Mouse (Mus musculus) CH12.LX (cell line): ENCODE results near the gene Tmem268. TPM values are rescaled to one million over a fixed set of nuclear protein-coding genes. Genes with fewer than 3 reads are reported as not detected.

Source experiments
- DNase-seq: peaks from one replicate; pipeline ENCODE4 v3.0.0-alpha.2; 2013; ENCODE audit errors: extremely low read depth
- H3K27ac ChIP-seq: 2 replicates; pipeline ENCODE4 v1.5.1; 2012; ENCODE audit warnings: low read depth, mild to moderate bottlenecking, control low read depth, moderate library complexity; ENCODE audit not compliant: insufficient read depth
- H3K27me3 ChIP-seq: replicated peaks from 2 replicates; pipeline ENCODE3; 2012; ENCODE audit warnings: inconsistent platforms
- H3K36me3 ChIP-seq, 2 experiments: replicated peaks in 1 of 2; 2 replicates each; pipeline versions ENCODE3 to v1.6.1; 2012; ENCODE audit warnings: inconsistent platforms in 1 of 2, low read length in 1 of 2, mild to moderate bottlenecking in 1 of 2, mixed read lengths in 1 of 2, moderate library complexity in 1 of 2; ENCODE audit not compliant: control insufficient read depth in 1 of 2, insufficient read depth in 1 of 2
- H3K4me1 ChIP-seq, 2 experiments: 2 replicates each; pipeline ENCODE4 v1.6.1; 2012; ENCODE audit warnings: inconsistent platforms in 1 of 2, moderate library complexity in 1 of 2; ENCODE audit not compliant: insufficient read depth in 2 of 2, control insufficient read depth in 1 of 2
- H3K4me2 ChIP-seq: 2 replicates; pipeline ENCODE4 v1.6.1; 2012; ENCODE audit warnings: low read depth, mild to moderate bottlenecking, control low read depth; ENCODE audit not compliant: poor library complexity, insufficient read depth, severe bottlenecking
- H3K4me3 ChIP-seq, 3 experiments: fragments of 150-350 bp in 1 of 3; sonication (generic) in 1 of 3; replicated peaks in 1 of 3; 2 replicates each; pipeline versions ENCODE3 to v1.5.1; 2011 to 2012; ENCODE audit warnings: low read depth in 2 of 3, low read length in 2 of 3, mild to moderate bottlenecking in 2 of 3, moderate library complexity in 2 of 3, control low read depth in 1 of 3, improper control_type of control experiment in 1 of 3, inconsistent platforms in 1 of 3, mixed read lengths in 1 of 3; ENCODE audit not compliant: poor library complexity in 1 of 3
- H3K79me2 ChIP-seq: replicated peaks from 2 replicates; pipeline ENCODE4 v1.6.1; 2012; ENCODE audit warnings: mild to moderate bottlenecking, moderate library complexity; ENCODE audit not compliant: control insufficient read depth, poor library complexity, insufficient read depth, severe bottlenecking; ENCODE audit errors: extremely low read depth
- H3K9ac ChIP-seq: 2 replicates; pipeline ENCODE4 v1.6.1; 2012; ENCODE audit warnings: low read depth, mild to moderate bottlenecking, control low read depth, moderate library complexity; ENCODE audit not compliant: insufficient read depth
- H3K9me3 ChIP-seq: replicated peaks from 2 replicates; pipeline ENCODE3; 2012; ENCODE audit warnings: low read length, inconsistent platforms, mixed read lengths
- BHLHE40 ChIP-seq: IDR thresholded peaks from 2 replicates; pipeline ENCODE4 v1.6.1; 2011; ENCODE audit warnings: mild to moderate bottlenecking, low read depth, low read length, improper control_type of control experiment
- CHD1 ChIP-seq: IDR thresholded peaks from 2 replicates; pipeline ENCODE4 v1.6.1; 2012; ENCODE audit warnings: low read depth, low read length, improper control_type of control experiment, inconsistent platforms
- CHD2 ChIP-seq: IDR thresholded peaks from 2 replicates; pipeline ENCODE4 v1.6.1; 2011; ENCODE audit warnings: low read length, improper control_type of control experiment
- CTCF ChIP-seq, 2 experiments: IDR thresholded peaks in 1 of 2; conservative IDR thresholded peaks in 1 of 2; 2 replicates each; pipeline ENCODE4 v1.5.1; 2011 to 2012; ENCODE audit warnings: low read depth in 2 of 2, low read length in 2 of 2, improper control_type of control experiment in 1 of 2, inconsistent platforms in 1 of 2, mild to moderate bottlenecking in 1 of 2, moderate library complexity in 1 of 2
- ELF1 ChIP-seq: IDR thresholded peaks from 2 replicates; pipeline ENCODE4 v1.6.1; 2014; ENCODE audit warnings: low read depth, mild to moderate bottlenecking, inconsistent platforms, low read length, improper control_type of control experiment
- EP300 ChIP-seq: IDR thresholded peaks from 2 replicates; pipeline ENCODE4 v1.6.1; 2011; ENCODE audit warnings: low read length, improper control_type of control experiment
- ETS1 ChIP-seq: conservative IDR thresholded peaks from 2 replicates; pipeline ENCODE4 v1.6.1; 2012; ENCODE audit warnings: low read depth, mild to moderate bottlenecking, inconsistent platforms, low read length, improper control_type of control experiment, moderate library complexity
- IRF4 ChIP-seq: IDR thresholded peaks from 2 replicates; pipeline ENCODE4 v1.6.1; 2014; ENCODE audit warnings: low read depth, mild to moderate bottlenecking, inconsistent platforms, low read length, improper control_type of control experiment
- JUN ChIP-seq: IDR thresholded peaks from 2 replicates; pipeline ENCODE4 v1.6.1; 2011; ENCODE audit warnings: low read depth, mild to moderate bottlenecking, low read length, improper control_type of control experiment, moderate library complexity; ENCODE audit not compliant: insufficient read depth
- JUND ChIP-seq: conservative IDR thresholded peaks from 2 replicates; pipeline ENCODE4 v1.6.1; 2011; ENCODE audit warnings: low read depth, low read length, improper control_type of control experiment
- KAT2A ChIP-seq: IDR thresholded peaks from 2 replicates; pipeline ENCODE4 v1.6.1; 2012; ENCODE audit warnings: low read length, improper control_type of control experiment, inconsistent platforms; ENCODE audit not compliant: insufficient replicate concordance
- MAFK ChIP-seq: IDR thresholded peaks from 2 replicates; pipeline ENCODE4 v1.6.1; 2011; ENCODE audit warnings: low read length, improper control_type of control experiment; ENCODE audit not compliant: insufficient replicate concordance
- MAX ChIP-seq: IDR thresholded peaks from 2 replicates; pipeline ENCODE4 v1.6.1; 2011; ENCODE audit warnings: low read length, improper control_type of control experiment
- MAZ ChIP-seq: IDR thresholded peaks from 2 replicates; pipeline ENCODE4 v1.6.1; 2012; ENCODE audit warnings: low read depth, mild to moderate bottlenecking, inconsistent platforms, low read length, improper control_type of control experiment, moderate library complexity
- MEF2A ChIP-seq: IDR thresholded peaks from 2 replicates; pipeline ENCODE4 v1.6.1; 2014; ENCODE audit warnings: low read depth, mild to moderate bottlenecking, inconsistent platforms, low read length, improper control_type of control experiment, borderline replicate concordance
- MXI1 ChIP-seq: IDR thresholded peaks from 2 replicates; pipeline ENCODE4 v1.6.1; 2011; ENCODE audit warnings: mild to moderate bottlenecking, low read depth, low read length, improper control_type of control experiment
- MYC ChIP-seq: IDR thresholded peaks from 2 replicates; pipeline ENCODE4 v1.6.1; 2011; ENCODE audit warnings: low read depth, mild to moderate bottlenecking, improper control_type of control experiment, low read length
- NRF1 ChIP-seq: IDR thresholded peaks from 2 replicates; pipeline ENCODE4 v1.6.1; 2014; ENCODE audit warnings: low read depth, mild to moderate bottlenecking, inconsistent platforms, low read length, improper control_type of control experiment, moderate library complexity
- PAX5 ChIP-seq: IDR thresholded peaks from 2 replicates; pipeline ENCODE4 v1.6.1; 2012; ENCODE audit warnings: low read length, inconsistent platforms, mixed read lengths
- POLR2AphosphoS2 ChIP-seq: IDR thresholded peaks from 2 replicates; pipeline ENCODE4 v1.6.1; 2011; ENCODE audit warnings: low read depth, low read length, improper control_type of control experiment
- RCOR1 ChIP-seq: conservative IDR thresholded peaks from 2 replicates; pipeline ENCODE4 v1.6.1; 2012; ENCODE audit warnings: low read depth, mild to moderate bottlenecking, inconsistent platforms, low read length, improper control_type of control experiment
- SIN3A ChIP-seq: IDR thresholded peaks from 2 replicates; pipeline ENCODE4 v1.6.1; 2012; ENCODE audit warnings: low read length, improper control_type of control experiment, inconsistent platforms
- SMC3 ChIP-seq: IDR thresholded peaks from 2 replicates; pipeline ENCODE4 v1.6.1; 2011; ENCODE audit warnings: low read depth, low read length, improper control_type of control experiment
- TBP ChIP-seq: conservative IDR thresholded peaks from 2 replicates; pipeline ENCODE4 v1.6.1; 2011; ENCODE audit warnings: low read depth, low read length, improper control_type of control experiment
- TCF12 ChIP-seq: IDR thresholded peaks from 2 replicates; pipeline ENCODE4 v1.6.1; 2014; ENCODE audit warnings: low read depth, mild to moderate bottlenecking, inconsistent platforms, low read length, improper control_type of control experiment
- UBTF ChIP-seq: IDR thresholded peaks from 2 replicates; pipeline ENCODE4 v1.6.1; 2012; ENCODE audit warnings: low read depth, mild to moderate bottlenecking, inconsistent platforms, low read length, improper control_type of control experiment, moderate library complexity
- USF1 ChIP-seq: IDR thresholded peaks from 2 replicates; pipeline ENCODE4 v1.6.1; 2014; ENCODE audit warnings: low read depth, mild to moderate bottlenecking, inconsistent platforms, low read length, improper control_type of control experiment
- ZC3H11A ChIP-seq: IDR thresholded peaks from 2 replicates; pipeline ENCODE4 v1.6.1; 2012; ENCODE audit warnings: low read depth, mild to moderate bottlenecking, inconsistent platforms, low read length, improper control_type of control experiment
- ZKSCAN1 ChIP-seq: IDR thresholded peaks from 2 replicates; pipeline ENCODE4 v1.6.1; 2012; ENCODE audit warnings: low read depth, inconsistent platforms, low read length, improper control_type of control experiment, borderline replicate concordance
- ZMIZ1 ChIP-seq: IDR thresholded peaks from 2 replicates; pipeline ENCODE4 v1.6.1; 2012; ENCODE audit warnings: low read depth, mild to moderate bottlenecking, inconsistent platforms, low read length, improper control_type of control experiment
- ZNF384 ChIP-seq: IDR thresholded peaks from 2 replicates; pipeline ENCODE4 v1.6.1; 2012; ENCODE audit warnings: low read depth, low read length, improper control_type of control experiment, inconsistent platforms
- dilution Hi-C: fragments of 300-500 bp; cut with MboI; formaldehyde crosslinking; loops from 2 replicates; pipeline ENCODE4 v1.14.3; 2020; ENCODE audit warnings: low sequenced_read_pairs; ENCODE audit not compliant: extremely low pct_unique_long_range_greater_than_20kb, extremely low pct_ligation_motif_present
- in situ Hi-C: fragments of 300-500 bp; cut with MboI; formaldehyde crosslinking; loops from 3 replicates; pipeline ENCODE4 v1.14.3; 2019; ENCODE audit warnings: low sequenced_read_pairs, low pct_ligation_motif_present, low pct_unique_long_range_greater_than_20kb, mixed read lengths
- polyA plus RNA-seq: library from polyadenylated mRNA; unstranded; fragments of >175 nt; gene quantifications from 2 replicates; pipeline ENCODE4 v1.2.1, GENCODE M21; 2012; ENCODE audit warnings: low read depth; ENCODE audit not compliant: insufficient read length
- total RNA-seq, 2 experiments: library from RNA; depleted of rRNA; stranded (reverse); fragments of 300-350 nt in 1 of 2; fragments of >200 nt in 1 of 2; gene quantifications; 2 replicates each; pipeline ENCODE4 v1.2.3; 2012 to 2014

Tmem268 gene
- total and polyA plus RNA-seq, 3 experiments: 8.3 to 11.1 (median 9.4) TPM

DNA sequence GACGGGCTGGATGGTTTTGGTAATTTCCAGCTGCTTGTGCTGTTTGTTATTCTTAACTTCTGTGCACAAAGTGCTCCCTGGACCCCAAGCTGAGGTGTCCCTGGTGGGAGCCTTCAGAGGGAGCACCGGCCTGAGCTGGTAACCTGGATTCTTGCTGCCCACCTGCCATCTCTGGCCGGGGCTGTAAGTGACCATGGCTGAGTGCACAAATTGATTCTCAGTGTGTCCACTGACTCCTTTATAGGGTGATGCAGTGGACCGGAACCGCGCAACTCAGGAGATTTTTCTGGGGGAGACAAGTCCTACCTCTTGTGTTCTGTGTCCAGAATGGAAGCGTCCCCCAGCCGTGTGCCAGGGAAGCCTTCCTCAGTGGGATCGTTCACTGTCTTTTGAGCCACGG, 26.6 kb downstream of the Tmem268 start:
- no peak for DNase-seq
- Histone ChIP-seq H3K9me3 (no peaks in the 10 kb centered on the region), H3K27me3 (no peaks in the 10 kb centered on the region), H3K79me2 (no peaks in the 10 kb centered on the region; the same call in 1 of the 2 replicates), H3K4me1 (peaks cover 0 to 16% of the 10 kb centered on the region in 2 experiments; a peak in 2 of 4 replicates), H3K4me3 (no peak overlapping the region), H3K4me2 (no peak overlapping the region), H3K36me3 (peaks cover 17 to 62% of the 10 kb centered on the region in 2 experiments), H3K9ac (no peak overlapping the region), H3K27ac (no peak overlapping the region)
- in situ Hi-C loops (no loop called here), dilution Hi-C loops (no loop called here)
- TF ChIP-seq KAT2A (no peak), BHLHE40 (no peak), USF1 (no peak), PAX5 (no peak), ELF1 (no peak), JUN (no peak), NRF1 (no peak), TBP (no peak), SIN3A (no peak), MXI1 (no peak), MYC (no peak), UBTF (no peak), ZNF384 (no peak), TCF12 (no peak), ETS1 (no peak), ZC3H11A (no peak), ZMIZ1 (no peak), ZKSCAN1 (no peak), EP300 (no peak)

DNA sequence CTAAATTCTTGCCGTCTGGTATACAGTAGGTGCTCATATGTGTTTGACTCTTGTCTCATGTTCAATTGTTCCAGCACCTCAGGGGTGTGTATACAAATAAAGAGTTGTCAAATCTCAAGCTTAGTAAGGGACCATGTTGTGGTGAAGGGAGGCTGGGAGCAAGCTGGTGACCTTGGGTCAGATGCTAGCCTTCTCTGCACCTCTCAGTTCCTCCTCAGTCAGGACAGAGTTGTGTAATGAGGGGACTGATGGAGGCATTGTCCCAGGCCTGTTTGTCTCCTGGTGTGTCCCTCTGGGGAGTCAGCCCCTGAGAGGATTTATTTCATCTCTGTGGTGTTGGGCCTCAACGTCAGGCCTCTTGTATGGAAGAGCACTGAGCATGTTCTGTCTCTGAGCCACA, 27.7 kb downstream of the Tmem268 start:
- no peak overlapping the region for H3K4me2 ChIP-seq
- H3K4me3 ChIP-seq: no peak overlapping the region
- peaks cover 2 to 25% of the 10 kb centered on the region in 2 experiments; a peak in 2 of 4 replicates for H3K4me1 ChIP-seq
- no peaks in the 10 kb centered on the region for H3K27me3 ChIP-seq
- no peak for TF ChIP-seq POLR2AphosphoS2
- TF ChIP-seq SIN3A: no peak
- no peak for TF ChIP-seq IRF4
- TF ChIP-seq RCOR1: no peak
- TF ChIP-seq CTCF (conservative IDR thresholded peaks at IDR 0.05 in 1 of 2, IDR thresholded peaks at IDR 0.05 in 1 of 2; ENCODE audit: low read depth in 2 of 2, low read length in 2 of 2): no peak
- no peak for TF ChIP-seq CHD2
- TF ChIP-seq MXI1: no peak
- no peak for TF ChIP-seq ZC3H11A
- TF ChIP-seq MAZ: no peak
- no peak for TF ChIP-seq ZKSCAN1
- TF ChIP-seq MEF2A: no peak
- no peak for TF ChIP-seq MAX
- TF ChIP-seq SMC3: no peak
- TF ChIP-seq JUN: no peak
- TF ChIP-seq USF1: no peak
- TF ChIP-seq JUND: no peak
- TF ChIP-seq EP300: no peak
- no peak for TF ChIP-seq MAFK
- TF ChIP-seq BHLHE40: no peak
- no peak for TF ChIP-seq CHD1
- H3K36me3 ChIP-seq: peaks cover 13 to 54% of the 10 kb centered on the region in 2 experiments
- no peaks in the 10 kb centered on the region for H3K9me3 ChIP-seq
- no peaks in the 10 kb centered on the region; the same call in 1 of the 2 replicates for H3K79me2 ChIP-seq
- H3K27ac ChIP-seq: no peak overlapping the region
- no peak overlapping the region for H3K9ac ChIP-seq
- no peak for DNase-seq
- in situ Hi-C loops: no loop called here
- dilution Hi-C loops: no loop called here
